Mouse (Mus musculus) embryonic fibroblast, embryonic 13.5 days (primary cell): ENCODE measurements around the gene Syngap1. TPM values are rescaled to one million over a fixed set of nuclear protein-coding genes. Genes with fewer than 3 reads are reported as not detected.
"Not testable (repeated sequence)": the region's sequence is repeated elsewhere in the genome, so short reads cannot be mapped to it uniquely, and the experiment has no call there.

Experiments used
- H3K27ac ChIP-seq: 2 replicates; pipeline ENCODE4 v1.5.1; 2012; ENCODE audit warnings: low read length, control low read depth, inconsistent platforms; ENCODE audit not compliant: insufficient read depth
- H3K4me1 ChIP-seq: 2 replicates; pipeline ENCODE4 v1.6.1; 2011; ENCODE audit warnings: low read length; ENCODE audit not compliant: control insufficient read depth, insufficient read depth
- H3K4me3 ChIP-seq: 2 replicates; pipeline ENCODE4 v1.5.1; 2011; ENCODE audit warnings: mild to moderate bottlenecking, control low read depth, low read length; ENCODE audit not compliant: insufficient read depth
- CTCF ChIP-seq: IDR thresholded peaks from 2 replicates; pipeline ENCODE4 v1.5.1; 2011; ENCODE audit warnings: mild to moderate bottlenecking, control low read depth, low read length, moderate library complexity, borderline replicate concordance; ENCODE audit not compliant: insufficient read depth
- POLR2A ChIP-seq: IDR thresholded peaks from 2 replicates; pipeline ENCODE4 v1.6.1; 2011; ENCODE audit warnings: low read depth, mild to moderate bottlenecking, control low read depth, low read length, moderate library complexity
- polyA plus RNA-seq: library from polyadenylated mRNA; stranded (reverse); fragments of >200 nt; gene quantifications from 2 replicates; pipeline ENCODE4 v1.2.4, GENCODE M21; 2011; ENCODE audit warnings: low read depth; ENCODE audit not compliant: missing spikeins, insufficient read length

Syngap1 gene
- polyA plus RNA-seq, 1 experiment, result 52.2 TPM

DNA sequence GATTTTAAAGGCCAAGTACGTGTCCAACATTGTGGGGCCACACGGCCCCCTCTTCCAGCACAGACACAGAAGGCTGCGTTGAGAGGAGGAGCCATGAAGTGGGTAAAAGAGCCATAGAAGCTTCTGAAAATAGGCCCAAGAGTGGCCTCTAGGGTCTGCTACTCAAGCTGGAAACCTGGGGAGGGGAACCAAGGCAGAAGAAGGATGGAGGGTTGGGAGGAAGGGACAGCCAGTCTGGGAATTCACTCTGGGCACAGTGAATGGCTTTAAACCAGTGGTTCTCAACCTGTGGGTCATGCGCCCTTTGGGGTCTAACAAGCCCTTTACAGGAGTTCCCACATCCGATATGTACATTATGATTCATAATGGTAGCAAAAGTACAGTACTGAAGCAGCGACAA, 28.2 kb downstream of the Syngap1 start:
- H3K4me3 ChIP-seq, result no peak overlapping the region
- no peak overlapping the region for H3K27ac ChIP-seq
- no peak for TF ChIP-seq CTCF
- TF ChIP-seq POLR2A, result no peak
- H3K4me1 ChIP-seq, result peaks cover 3% of the 10 kb centered on the region; the same call in 1 of the 2 replicates

DNA sequence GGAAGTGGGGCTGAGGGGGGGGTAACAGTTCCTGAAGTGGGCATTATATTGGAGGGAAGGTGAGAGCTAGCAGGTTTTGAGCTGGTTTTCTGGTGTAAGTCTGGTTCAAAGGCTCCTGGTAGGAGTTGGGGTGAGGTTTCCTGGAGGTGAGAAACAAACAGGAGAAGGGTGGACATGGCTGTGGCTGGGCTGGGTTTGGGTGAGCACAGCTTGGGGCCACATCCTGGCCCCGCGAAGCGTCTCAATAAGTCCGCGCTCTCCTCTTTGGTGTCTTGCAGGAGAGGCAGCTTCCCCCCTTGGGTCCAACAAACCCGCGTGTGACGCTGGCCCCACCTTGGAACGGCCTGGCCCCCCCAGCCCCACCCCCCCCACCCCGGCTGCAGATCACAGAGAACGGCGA, 29.2 kb downstream of the Syngap1 start:
- TF ChIP-seq CTCF, result no peak
- H3K27ac ChIP-seq, result no peak overlapping the region
- no peak overlapping the region for H3K4me3 ChIP-seq
- H3K4me1 ChIP-seq, result peaks cover 4% of the 10 kb centered on the region; the same call in 1 of the 2 replicates

DNA sequence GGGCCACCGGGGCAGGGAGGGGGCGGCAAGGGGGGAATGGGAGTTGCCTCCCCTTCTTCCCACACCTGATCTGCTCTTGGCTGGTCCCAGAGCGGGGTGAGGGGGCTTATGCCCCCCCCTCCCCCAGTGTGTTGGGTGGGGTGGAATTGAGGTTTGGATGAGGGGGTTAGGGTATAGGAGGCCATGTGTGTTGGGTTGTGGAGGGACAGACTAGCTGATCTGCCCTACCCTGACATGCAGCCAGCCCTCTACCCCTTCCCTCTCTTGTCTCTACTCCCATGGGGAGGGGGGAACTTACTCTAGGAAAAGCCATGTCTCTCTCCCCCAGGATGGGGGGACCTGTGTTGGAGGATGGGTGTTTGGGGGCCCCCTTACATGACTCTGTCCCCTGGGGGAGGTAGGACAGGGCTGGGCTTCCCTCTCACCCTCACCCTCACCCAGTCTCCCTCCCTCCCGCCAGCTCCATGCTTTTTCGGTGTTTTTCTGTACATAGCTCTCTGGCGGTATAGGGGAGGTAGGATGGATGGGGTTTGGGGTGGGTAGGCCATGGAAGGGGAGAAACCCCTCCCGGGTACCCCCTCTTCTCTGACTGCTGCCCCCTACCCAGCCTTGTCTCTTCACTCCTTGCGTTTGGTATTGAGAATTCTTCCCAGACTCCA, 30.3 kb downstream of the Syngap1 start:
- no peak overlapping the region for H3K27ac ChIP-seq
- TF ChIP-seq CTCF, result no peak
- no peak for TF ChIP-seq POLR2A
- H3K4me1 ChIP-seq, result peaks cover 4% of the 10 kb centered on the region; the same call in 1 of the 2 replicates
- no peak overlapping the region for H3K4me3 ChIP-seq

DNA sequence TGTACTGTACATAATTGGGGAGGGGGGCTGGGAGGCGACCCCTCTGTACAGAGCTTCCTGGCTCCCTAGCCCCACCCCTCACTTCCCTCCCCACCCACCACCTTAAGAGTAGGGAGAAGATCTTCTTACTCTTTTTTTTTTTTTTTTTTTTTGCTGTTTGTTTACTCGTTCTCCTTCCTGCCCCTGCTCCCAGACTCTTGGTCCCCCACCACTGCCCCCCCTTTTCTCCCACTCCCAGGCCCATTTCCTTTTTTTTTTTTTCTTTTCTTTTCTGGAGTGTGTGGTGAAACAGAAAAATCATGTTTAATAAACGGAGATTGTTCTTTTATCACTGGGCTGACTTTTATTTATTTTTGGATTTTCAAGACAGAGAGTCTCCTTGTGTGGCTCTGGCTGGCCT, 31.1 kb downstream of the Syngap1 start:
- peak overlapping the region; percentile 92 for H3K4me3 ChIP-seq
- peak overlapping the region; percentile 5; the same call in 1 of the 2 replicates for H3K27ac ChIP-seq
- H3K4me1 ChIP-seq, result peaks cover 4% of the 10 kb centered on the region; the same call in 1 of the 2 replicates
- TF ChIP-seq CTCF, result no peak
- no peak for TF ChIP-seq POLR2A

DNA sequence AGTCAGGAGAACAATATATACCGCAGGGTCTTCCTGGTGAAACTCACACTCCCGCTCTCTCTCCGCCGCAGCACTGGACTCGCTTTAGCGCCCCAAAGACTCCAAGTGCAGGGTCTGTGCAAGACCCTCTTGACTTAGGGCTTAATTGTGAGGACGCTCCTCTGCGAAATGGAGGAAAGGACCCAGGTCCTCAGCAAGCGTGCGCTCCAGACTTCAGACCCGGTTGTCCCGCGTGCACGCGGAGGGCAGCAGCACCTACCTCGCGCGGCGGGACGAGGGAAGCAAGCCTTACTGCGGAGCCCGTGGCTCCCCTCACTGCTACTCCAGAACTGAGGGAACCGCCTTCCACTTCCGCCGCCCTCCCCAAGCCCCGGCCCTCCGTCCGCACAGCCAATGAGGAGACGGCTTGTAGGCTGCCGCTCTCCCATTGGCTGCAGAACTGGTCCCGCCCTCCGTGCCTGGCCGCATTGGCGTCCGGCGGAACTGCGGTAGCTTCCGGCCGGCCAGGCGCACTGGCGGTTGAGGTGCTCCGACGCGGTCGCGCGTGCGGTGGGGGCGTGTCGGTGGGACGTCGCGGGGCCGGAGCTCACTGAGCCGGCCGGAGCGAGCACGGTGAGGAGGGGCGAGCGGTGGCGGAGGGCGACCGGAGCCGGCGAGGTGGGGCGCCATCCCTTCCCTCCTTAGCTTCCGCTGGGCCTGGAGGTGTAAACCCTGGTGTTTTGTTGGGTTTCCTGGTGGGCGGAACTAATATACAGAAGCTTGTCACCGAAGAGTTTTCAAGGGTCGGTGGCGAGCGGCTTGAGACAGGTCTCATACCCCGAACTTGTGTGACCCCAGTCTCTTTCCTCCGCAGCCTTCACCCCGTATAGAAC, 31.9 kb downstream of the Syngap1 start, which contains the start of gene Zbtb9:
TSS of gene Zbtb9 (plus strand) at position 465 of the 872 bp plus-strand sequence.
- peak within 1 kb of the TSS; percentile 5; the same call in 1 of the 2 replicates for H3K27ac ChIP-seq
- peak within 1 kb of the TSS; percentile 92 for H3K4me3 ChIP-seq
- no peak for TF ChIP-seq CTCF
- peak; percentile 99 for TF ChIP-seq POLR2A
- H3K4me1 ChIP-seq, result peaks cover 4% of the 10 kb centered on the region; the same call in 1 of the 2 replicates

DNA sequence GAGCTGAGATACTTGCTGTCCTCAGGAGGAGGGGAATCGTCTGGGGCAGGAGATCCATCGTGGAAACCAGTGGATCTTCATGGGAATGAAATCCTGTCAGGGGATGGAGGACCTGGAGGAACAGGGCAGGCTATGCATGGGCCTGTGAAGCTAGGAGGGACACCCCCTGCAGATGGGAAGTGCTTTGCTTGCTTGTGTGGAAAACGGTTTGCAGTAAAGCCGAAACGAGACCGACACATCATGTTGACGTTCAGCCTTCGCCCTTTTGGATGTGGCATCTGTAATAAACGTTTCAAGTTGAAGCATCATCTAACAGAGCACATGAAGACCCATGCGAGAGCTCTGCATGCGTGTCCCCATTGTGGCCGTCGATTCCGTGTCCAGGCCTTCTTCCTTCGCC, 33.5 kb downstream of the Syngap1 start:
- no peak overlapping the region for H3K27ac ChIP-seq
- TF ChIP-seq CTCF, result no peak
- TF ChIP-seq POLR2A, result no peak
- peaks cover 4% of the 10 kb centered on the region; the same call in 1 of the 2 replicates for H3K4me1 ChIP-seq
- H3K4me3 ChIP-seq, result no peak overlapping the region

DNA sequence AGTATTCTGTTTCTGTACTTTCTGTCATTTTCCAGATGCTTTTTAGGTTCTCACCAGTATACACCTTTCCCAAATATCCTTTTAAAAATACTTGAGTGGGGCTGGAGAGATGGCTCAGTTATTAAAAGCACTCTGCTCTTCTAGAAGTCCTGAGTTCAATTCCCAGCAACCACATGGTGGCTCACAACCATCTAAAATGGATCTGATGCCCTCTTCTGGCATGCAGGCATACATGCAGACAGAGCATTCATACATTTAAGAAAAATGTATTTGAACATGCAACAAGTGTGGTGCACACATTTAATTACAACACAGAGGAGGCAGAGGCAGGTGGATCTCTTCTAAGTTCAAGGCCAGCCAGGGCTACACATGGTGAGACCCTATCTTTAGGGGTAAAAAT, 34.4 kb downstream of the Syngap1 start:
- Histone ChIP-seq H3K4me3 (no peak overlapping the region), H3K27ac (no peak overlapping the region), H3K4me1 (peaks cover 4% of the 10 kb centered on the region; the same call in 1 of the 2 replicates)
- TF ChIP-seq CTCF, result no peak
- TF ChIP-seq POLR2A, result no peak

DNA sequence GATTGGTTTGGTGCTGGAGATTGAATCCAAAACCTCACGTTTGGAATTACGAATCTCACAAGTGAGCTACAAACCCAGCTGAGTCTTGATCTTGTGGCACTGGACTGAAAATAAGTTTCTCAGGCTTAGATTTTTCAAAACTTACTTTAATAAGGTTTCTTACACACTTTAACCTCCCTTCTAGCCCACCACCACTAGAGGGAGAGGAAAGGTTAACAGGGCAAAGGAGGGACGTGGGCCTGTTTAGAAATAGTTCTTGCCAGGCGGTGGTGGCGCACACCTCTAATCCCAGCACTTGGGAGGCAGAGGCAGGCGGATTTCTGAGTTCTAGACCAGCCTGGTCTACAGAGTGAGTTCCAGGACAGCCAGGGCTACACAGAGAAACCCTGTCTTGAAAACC, 36.3 kb downstream of the Syngap1 start:
- H3K4me1 ChIP-seq, H3K27ac ChIP-seq, H3K4me3 ChIP-seq: not testable (repeated sequence)

DNA sequence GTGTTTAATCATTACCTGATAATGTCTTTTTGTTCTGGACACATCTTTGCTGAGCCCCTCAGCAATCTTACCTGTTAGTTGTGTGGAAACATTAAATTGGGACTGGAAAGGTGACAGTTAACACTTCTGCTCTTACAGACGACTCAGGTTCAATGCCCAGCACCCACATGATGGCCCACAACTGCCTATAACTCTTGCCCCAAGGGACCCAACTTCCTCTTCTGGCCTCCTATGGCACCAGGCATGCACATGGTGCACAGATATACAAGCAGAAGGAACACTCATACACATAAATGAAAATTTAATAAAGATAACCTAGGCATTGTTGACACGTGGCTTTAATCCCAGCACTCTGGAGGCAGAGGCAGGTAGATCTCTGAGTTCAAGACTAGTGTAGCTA, 38.4 kb downstream of the Syngap1 start:
- no peaks in the 10 kb centered on the region for H3K4me1 ChIP-seq
- no peak overlapping the region for H3K27ac ChIP-seq
- no peak overlapping the region for H3K4me3 ChIP-seq
- TF ChIP-seq POLR2A, result no peak
- no peak for TF ChIP-seq CTCF

DNA sequence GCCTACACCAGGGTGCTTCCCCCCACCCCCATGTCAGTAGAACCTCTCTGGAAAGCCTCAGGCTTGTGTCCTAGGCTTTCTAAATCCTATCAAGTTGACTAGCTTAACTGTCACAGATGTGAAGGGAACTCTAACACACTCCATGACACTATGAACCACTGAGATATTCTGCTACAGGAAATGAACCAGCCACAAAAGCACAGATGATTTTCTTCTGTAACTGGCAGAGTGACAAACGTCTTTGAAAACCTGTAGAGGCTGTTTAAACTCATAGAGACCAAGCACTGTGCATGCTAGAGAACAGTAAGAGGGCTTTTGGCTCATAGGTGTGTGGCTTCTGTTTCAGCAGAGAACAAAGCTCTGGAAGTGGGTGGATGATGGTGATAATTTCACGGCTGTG, 40.0 kb downstream of the Syngap1 start:
- TF ChIP-seq POLR2A (no peak), CTCF (no peak)
- Histone ChIP-seq H3K27ac (no peak overlapping the region), H3K4me1 (no peaks in the 10 kb centered on the region), H3K4me3 (no peak overlapping the region)

DNA sequence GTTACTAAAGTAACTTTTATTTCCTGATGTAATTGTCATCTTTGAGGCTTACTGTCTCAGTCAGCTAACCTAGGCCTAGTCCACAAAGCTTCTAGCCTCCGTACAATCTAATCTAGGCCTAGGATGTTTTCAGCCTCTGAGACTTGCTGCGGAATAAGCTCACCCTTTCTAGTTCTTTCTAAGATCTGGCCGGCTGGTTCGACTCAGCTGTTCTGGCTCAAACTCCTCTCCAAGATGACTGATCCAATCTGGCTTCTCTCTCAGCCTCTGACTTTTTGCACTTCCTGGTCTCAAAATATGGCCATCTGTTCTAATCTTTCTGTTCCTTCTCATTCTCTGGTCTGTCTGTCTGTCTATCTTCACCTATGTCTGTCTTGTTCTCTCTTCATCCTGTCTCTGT, 42.3 kb downstream of the Syngap1 start:
- TF ChIP-seq POLR2A (no peak), CTCF (no peak)
- Histone ChIP-seq H3K4me3 (no peak overlapping the region), H3K4me1 (no peaks in the 10 kb centered on the region), H3K27ac (no peak overlapping the region)
